Mouse (Mus musculus): ENCODE results near the gene Zfp462. TPM values are rescaled to one million over a fixed set of nuclear protein-coding genes. Genes with fewer than 3 reads are reported as not detected.

The Zfp462 gene
- total and polyA plus RNA-seq, 3 experiments, result not detected

- Histone ChIP-seq H3K27me3 (replicated peaks) (no peaks in the 10 kb centered on the region), H3K4me2 (ENCODE audit: insufficient read depth, low read depth, poor library complexity, severe bottlenecking) (no peak overlapping the region), H3K36me3 (replicated peaks in 1 of 2; ENCODE audit: control insufficient read depth in 1 of 2, insufficient read depth in 1 of 2, low read length in 1 of 2) (no peaks in the 10 kb centered on the region), H3K9ac (ENCODE audit: insufficient read depth, low read depth) (no peak overlapping the region), H3K4me3 (replicated peaks in 1 of 3; ENCODE audit: low read depth in 2 of 3, low read length in 2 of 3, poor library complexity in 1 of 3) (no peak overlapping the region), H3K79me2 (replicated peaks; ENCODE audit: control insufficient read depth, extremely low read depth, insufficient read depth, poor library complexity, severe bottlenecking) (no peaks in the 10 kb centered on the region), H3K27ac (ENCODE audit: insufficient read depth, low read depth) (no peak overlapping the region), H3K9me3 (replicated peaks; ENCODE audit: low read length) (peaks cover 16% of the 10 kb centered on the region), H3K4me1 (ENCODE audit: control insufficient read depth in 1 of 2, insufficient read depth in 2 of 2) (no peaks in the 10 kb centered on the region)
- dilution Hi-C loops (cut with MboI; ENCODE audit: extremely low pct_ligation_motif_present, extremely low pct_unique_long_range_greater_than_20kb, low sequenced_read_pairs) (no loop called here), in situ Hi-C loops (cut with MboI; ENCODE audit: low pct_ligation_motif_present, low pct_unique_long_range_greater_than_20kb, low sequenced_read_pairs) (no loop called here)
- TF ChIP-seq PAX5 (IDR thresholded peaks at IDR 0.05; ENCODE audit: low read length), result no peak
- TF ChIP-seq MEF2A (IDR thresholded peaks at IDR 0.05; ENCODE audit: borderline replicate concordance, low read depth, low read length), result no peak
- no peak for TF ChIP-seq UBTF (IDR thresholded peaks at IDR 0.05; ENCODE audit: low read depth, low read length)
- TF ChIP-seq CHD2 (IDR thresholded peaks at IDR 0.05; ENCODE audit: low read length), result no peak
- no peak for TF ChIP-seq POLR2AphosphoS2 (IDR thresholded peaks at IDR 0.05; ENCODE audit: low read depth, low read length)
- TF ChIP-seq ETS1 (conservative IDR thresholded peaks at IDR 0.05; ENCODE audit: low read depth, low read length), result no peak
- TF ChIP-seq ZKSCAN1 (IDR thresholded peaks at IDR 0.05; ENCODE audit: borderline replicate concordance, low read depth, low read length), result no peak
- no peak for TF ChIP-seq ZC3H11A (IDR thresholded peaks at IDR 0.05; ENCODE audit: low read depth, low read length)
- no peak for TF ChIP-seq JUN (IDR thresholded peaks at IDR 0.05; ENCODE audit: insufficient read depth, low read depth, low read length)
- no peak for TF ChIP-seq EP300 (IDR thresholded peaks at IDR 0.05; ENCODE audit: low read length)
- TF ChIP-seq ELF1 (IDR thresholded peaks at IDR 0.05; ENCODE audit: low read depth, low read length), result no peak
- TF ChIP-seq TBP (conservative IDR thresholded peaks at IDR 0.05; ENCODE audit: low read depth, low read length), result no peak
- TF ChIP-seq ZMIZ1 (IDR thresholded peaks at IDR 0.05; ENCODE audit: low read depth, low read length), result no peak
- DNase-seq (ENCODE audit: extremely low read depth), result no peak
Measured at GRCm38 (mm10) chr4:54953657-54954395, 9.0 kb downstream of the Zfp462 start.

- no peak for TF ChIP-seq RAD21 (IDR thresholded peaks at IDR 0.05; ENCODE audit: low read depth, low read length)
- no peak for TF ChIP-seq USF1 (IDR thresholded peaks at IDR 0.05; ENCODE audit: low read depth, low read length)
- no peak for TF ChIP-seq NRF1 (IDR thresholded peaks at IDR 0.05; ENCODE audit: low read depth, low read length)
- no peak for TF ChIP-seq PAX5 (IDR thresholded peaks at IDR 0.05; ENCODE audit: low read length)
- TF ChIP-seq NELFE (IDR thresholded peaks at IDR 0.05; ENCODE audit: low read depth, low read length), result no peak
- TF ChIP-seq ELF1 (IDR thresholded peaks at IDR 0.05; ENCODE audit: low read depth, low read length), result no peak
- TF ChIP-seq MYC (IDR thresholded peaks at IDR 0.05; ENCODE audit: low read depth, low read length), result no peak
- TF ChIP-seq MAZ (IDR thresholded peaks at IDR 0.05; ENCODE audit: low read depth, low read length), result no peak
- no peak for TF ChIP-seq POLR2A (IDR thresholded peaks at IDR 0.05; ENCODE audit: low read depth, low read length)
- Histone ChIP-seq H3K4me1 (ENCODE audit: control insufficient read depth in 1 of 2, insufficient read depth in 2 of 2) (no peaks in the 10 kb centered on the region), H3K79me2 (replicated peaks; ENCODE audit: control insufficient read depth, extremely low read depth, insufficient read depth, poor library complexity, severe bottlenecking) (no peaks in the 10 kb centered on the region), H3K27me3 (replicated peaks) (no peaks in the 10 kb centered on the region), H3K9me3 (replicated peaks; ENCODE audit: low read length) (peaks cover 16% of the 10 kb centered on the region), H3K27ac (ENCODE audit: insufficient read depth, low read depth) (no peak overlapping the region), H3K4me3 (replicated peaks in 1 of 3; ENCODE audit: low read depth in 2 of 3, low read length in 2 of 3, poor library complexity in 1 of 3) (no peak overlapping the region), H3K9ac (ENCODE audit: insufficient read depth, low read depth) (no peak overlapping the region), H3K4me2 (ENCODE audit: insufficient read depth, low read depth, poor library complexity, severe bottlenecking) (no peak overlapping the region), H3K36me3 (replicated peaks in 1 of 2; ENCODE audit: control insufficient read depth in 1 of 2, insufficient read depth in 1 of 2, low read length in 1 of 2) (no peaks in the 10 kb centered on the region)
- in situ Hi-C loops (cut with MboI; ENCODE audit: low pct_ligation_motif_present, low pct_unique_long_range_greater_than_20kb, low sequenced_read_pairs) (no loop called here), dilution Hi-C loops (cut with MboI; ENCODE audit: extremely low pct_ligation_motif_present, extremely low pct_unique_long_range_greater_than_20kb, low sequenced_read_pairs) (no loop called here)
- DNase-seq (ENCODE audit: extremely low read depth), result no peak
Measured at GRCm38 (mm10) chr4:54954455-54954854, 9.6 kb downstream of the Zfp462 start.
